Mouse (Mus musculus): ENCODE data around the gene Tpst2.

Tpst2 gene

GRCm38 (mm10) chr5:112335473-112335872 is 59.0 kb downstream of the Tpst2 start:
- peak; percentile 70 for DNase-seq (ENCODE audit: low spot score)

- no peak for DNase-seq (ENCODE audit: low spot score)
These were observed 60.5 kb downstream of the Tpst2 start for GRCm38 (mm10) chr5:112337004-112337403.

DNA sequence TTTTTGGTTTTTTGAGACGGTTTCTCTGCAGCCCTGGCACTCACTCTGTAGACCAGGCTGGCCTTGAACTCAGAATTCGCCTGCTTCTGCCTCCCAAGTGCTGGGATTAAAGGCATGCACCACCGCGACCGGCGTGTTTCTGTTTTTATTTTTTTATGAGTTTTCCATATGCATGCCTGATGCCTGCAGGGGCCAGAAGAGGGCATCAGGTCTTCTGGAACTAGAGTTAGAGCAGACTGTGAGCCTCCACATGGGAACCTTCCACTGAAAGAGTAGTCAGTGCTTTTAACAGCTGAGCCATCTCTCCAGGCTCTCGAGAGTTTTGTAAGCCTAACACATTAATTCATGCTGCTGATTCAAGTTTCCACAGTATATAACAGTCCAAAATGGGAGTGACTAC is 62.7 kb downstream of the Tpst2 start:
- DNase-seq (ENCODE audit: low spot score) = no peak

DNA sequence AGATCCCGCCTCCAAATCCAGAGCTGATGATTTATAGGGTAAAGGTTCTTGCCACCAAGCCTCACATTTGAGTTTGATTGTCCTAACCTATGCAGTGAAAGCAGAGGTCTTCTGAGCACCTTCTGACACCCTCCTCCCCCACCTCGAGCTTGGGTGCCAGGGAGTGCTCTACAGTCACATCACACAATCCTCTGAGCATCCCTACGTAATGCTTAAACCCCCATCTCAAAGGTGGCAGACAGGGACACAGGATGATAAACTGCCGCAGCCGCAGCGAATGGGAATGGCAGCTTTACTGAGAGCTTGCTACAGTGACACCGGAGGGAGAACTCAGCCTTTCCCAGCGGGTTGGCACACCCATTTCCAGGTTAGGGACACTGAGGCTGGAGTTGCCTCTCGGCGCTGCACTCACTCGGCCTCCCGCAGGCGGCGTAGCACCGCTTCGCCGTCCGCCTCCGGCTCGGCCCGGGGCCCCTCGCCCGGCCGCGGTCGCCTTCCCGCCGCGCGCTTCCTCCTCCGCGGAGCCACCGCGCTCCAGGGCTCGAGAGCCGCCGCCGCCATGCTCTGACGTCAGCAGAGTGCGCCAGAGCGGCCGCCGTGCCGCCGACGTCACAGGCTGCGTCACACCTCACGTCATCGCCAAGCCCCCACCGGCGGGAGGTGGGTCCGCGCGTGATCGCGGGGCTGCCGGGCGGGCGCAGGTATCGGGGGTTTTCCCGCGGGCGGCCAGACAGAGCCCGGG is 66.1 kb downstream of the Tpst2 start, which contains the start of the genes Srrd and Hps4:
Gene Srrd, minus strand, starts transcription at position 578 of the 742 bp plus-strand sequence.
Gene Hps4, plus strand, starts transcription at position 621 of the 742 bp plus-strand sequence.
- peak; percentile 85 for DNase-seq (ENCODE audit: low spot score)

DNA sequence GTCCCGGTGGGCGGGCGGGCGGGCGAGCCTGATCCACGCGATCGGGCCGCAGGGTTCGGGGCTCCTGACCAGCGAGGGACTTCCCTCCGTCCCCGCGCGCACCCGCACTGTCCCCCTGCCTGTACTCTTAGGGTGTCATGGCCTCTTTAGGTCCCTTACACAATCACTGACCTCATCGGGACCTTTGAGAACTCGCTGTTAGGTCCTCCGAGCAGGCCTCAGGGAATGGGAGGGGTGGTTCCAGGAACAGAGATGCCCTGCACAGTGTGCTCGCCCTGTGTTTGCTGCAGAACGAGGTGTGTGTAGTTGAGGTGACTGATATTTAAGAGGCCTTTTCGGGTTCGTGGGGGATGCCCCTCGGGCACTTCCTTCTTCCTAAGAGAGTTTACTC is 66.7 kb downstream of the Tpst2 start:
- DNase-seq (ENCODE audit: low spot score) = peak; percentile 59

DNA sequence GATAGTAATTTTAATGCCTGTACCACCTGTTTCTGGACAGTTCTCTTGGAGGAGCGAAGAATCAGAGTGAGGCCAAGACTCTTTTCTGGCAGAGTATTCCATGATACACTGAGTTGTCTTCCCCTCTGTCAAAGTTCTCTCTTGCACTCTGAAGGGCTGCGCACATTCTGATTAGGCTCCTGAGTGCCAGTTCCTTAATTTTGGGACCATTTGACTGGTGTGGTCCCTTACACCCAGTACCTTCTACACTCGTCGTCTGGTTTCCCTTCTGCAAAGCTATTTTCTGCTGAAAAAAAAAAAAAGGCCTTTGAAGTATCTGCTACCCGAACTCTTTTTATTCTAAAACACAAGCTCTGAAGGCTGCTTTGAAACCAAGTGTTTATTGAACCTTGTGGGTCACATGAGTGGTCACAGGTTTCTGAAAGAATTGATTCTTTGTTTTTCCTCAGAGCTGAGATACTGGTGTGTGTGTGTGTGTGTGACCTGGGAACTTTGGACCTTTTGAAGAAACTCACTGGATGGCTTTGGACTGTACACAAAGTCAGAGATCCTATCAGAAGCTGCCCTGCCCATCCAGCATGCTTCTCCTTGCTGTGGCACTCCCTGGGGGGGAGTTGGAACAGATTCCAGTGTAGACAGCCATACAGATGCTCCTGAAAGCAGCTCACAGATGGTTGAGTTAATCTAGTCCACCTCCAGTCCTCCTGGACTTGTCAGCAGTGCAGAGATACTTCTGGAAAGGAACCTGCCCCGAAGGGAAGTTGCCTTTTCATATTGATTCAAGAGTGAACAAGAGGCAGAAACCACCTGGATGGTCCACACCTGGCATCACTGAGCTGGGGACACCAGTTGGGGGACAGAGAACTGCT is 67.8 kb downstream of the Tpst2 start:
- no peak for DNase-seq (ENCODE audit: low spot score)

DNA sequence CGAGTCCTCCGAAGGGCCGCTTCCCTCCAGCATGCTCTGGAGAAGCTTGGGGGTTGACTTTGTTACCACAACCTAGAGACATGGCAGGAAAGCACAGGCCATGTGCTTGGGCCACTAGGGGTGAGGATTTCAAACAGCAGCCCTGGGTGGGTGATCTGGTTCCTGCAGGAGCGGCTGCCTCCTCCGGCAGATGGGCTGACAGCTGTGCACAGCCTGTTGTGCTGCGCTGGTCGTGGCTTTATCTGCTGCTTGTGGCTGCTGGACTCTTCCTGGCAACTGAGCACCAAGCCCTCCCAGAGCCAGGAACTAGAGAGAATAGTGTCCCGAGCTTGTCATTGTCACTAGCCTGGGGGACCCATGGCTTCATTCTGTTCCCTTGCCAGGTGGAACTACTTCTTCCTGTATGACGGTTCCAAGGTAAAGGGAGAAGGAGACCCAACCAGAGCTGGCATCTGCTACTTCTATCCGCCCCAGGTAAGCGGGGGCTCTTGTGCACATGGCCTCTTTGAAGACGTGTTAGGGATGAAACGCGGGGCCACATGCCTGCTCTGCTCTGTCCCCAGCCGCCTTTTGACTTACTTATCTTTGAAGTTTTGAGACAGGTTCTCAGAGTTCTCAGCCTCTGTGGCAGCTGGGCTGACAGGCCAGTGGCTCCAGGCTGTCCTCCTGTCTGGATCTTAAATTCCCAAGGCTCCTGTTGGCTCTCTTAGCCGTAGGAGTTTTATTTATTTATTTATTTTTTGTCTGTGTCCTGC is 69.9 kb downstream of the Tpst2 start:
- no peak for DNase-seq (ENCODE audit: low spot score)

DNA sequence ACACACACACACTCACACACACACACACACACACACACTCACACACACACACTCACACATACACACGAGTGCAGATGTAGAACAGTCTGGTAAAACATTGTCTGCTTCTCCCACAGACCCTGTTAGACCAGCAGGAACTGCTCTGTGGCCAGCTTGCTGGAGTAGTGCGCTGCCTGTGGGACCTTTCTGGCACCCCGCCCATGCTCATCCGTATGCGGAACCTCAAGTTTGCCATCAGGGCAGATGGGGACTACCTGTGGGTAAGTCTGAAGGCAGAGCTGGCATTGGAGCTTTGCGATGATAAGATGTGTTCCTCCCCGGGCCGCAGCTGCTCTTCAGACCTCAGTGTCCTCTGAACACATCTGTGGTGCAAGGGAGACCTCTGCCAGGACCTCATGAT is 72.7 kb downstream of the Tpst2 start:
- no peak for DNase-seq (ENCODE audit: low spot score)

GRCm38 (mm10) chr5:112355493-112355892 is 79.0 kb downstream of the Tpst2 start:
- no peak for DNase-seq (ENCODE audit: low spot score)

GRCm38 (mm10) chr5:112355910-112356309 is 79.4 kb downstream of the Tpst2 start, which contains the start of gene Gm6583:
TSS of gene Gm6583 (minus strand) at chr5:112356033.
- DNase-seq (ENCODE audit: low spot score) = no peak

GRCm38 (mm10) chr5:112356322-112356721 is 79.8 kb downstream of the Tpst2 start:
- DNase-seq (ENCODE audit: low spot score) = no peak

GRCm38 (mm10) chr5:112359520-112359919 is 83.0 kb downstream of the Tpst2 start:
- no peak for DNase-seq (ENCODE audit: low spot score)

GRCm38 (mm10) chr5:112360077-112360476 is 83.6 kb downstream of the Tpst2 start:
- DNase-seq (ENCODE audit: low spot score) = no peak

DNA sequence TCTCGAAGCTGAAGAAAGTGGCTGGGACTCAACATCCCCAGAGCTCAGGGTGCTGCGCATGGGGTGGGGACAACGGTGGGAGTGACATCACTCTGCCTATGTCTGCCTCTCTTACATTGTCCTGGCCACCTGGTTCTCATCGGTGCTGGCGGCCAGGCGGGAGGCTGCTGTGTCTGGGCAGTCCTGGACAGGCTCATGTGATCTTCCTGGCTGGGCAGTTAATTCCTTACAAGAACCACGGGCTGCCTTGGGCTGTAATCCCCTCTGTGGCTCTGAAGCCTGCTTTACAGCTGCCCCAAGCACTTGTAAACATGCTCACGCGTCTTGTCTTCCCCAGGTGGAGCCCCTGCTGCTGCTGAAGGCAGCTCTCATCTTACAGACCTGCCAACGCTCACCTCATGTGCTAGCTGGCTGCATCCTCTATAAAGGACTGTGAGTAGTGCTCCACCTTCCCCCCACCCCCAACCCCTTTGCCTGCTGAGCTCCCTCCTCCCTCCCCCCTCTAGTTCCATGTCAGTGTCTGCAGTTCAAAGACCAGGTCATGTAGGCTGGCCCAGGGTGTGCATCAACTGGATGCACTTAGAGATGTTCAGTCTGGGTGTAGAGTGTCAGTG is 87.8 kb downstream of the Tpst2 start:
- DNase-seq (ENCODE audit: low spot score) = no peak
